Mouse (Mus musculus) limb, embryonic 13.5 days (tissue): ENCODE data around the gene Gm42674. TPM values are rescaled to one million over a fixed set of nuclear protein-coding genes. Genes with fewer than 3 reads are reported as not detected.

ENCODE experiments used
- ATAC-seq: fragments of 200-750 bp; cut with Nextera tagmentation; 2 replicates; pipeline ENCODE4 v1.8.0; 2017; ENCODE audit warnings: low read depth, moderate number of reproducible peaks, moderate TSS enrichment; ENCODE audit not compliant: low FRiP score
- H3K27ac ChIP-seq: fragments of 300-500 bp; sonication (generic); 2 replicates; pipeline ENCODE4 v1.5.1; 2015; ENCODE audit warnings: inconsistent platforms, mild to moderate bottlenecking, moderate library complexity
- H3K27me3 ChIP-seq: fragments of 300-500 bp; sonication (generic); 2 replicates; pipeline ENCODE4 v1.6.1; 2015; ENCODE audit warnings: mild to moderate bottlenecking, inconsistent platforms
- H3K36me3 ChIP-seq: fragments of 300-500 bp; sonication (generic); 2 replicates; pipeline ENCODE4 v1.6.1; 2015; ENCODE audit warnings: inconsistent platforms, mild to moderate bottlenecking, moderate library complexity
- H3K4me1 ChIP-seq: fragments of 300-500 bp; sonication (generic); 2 replicates; pipeline ENCODE4 v1.6.1; 2015; ENCODE audit warnings: inconsistent platforms
- H3K4me2 ChIP-seq: fragments of 300-500 bp; sonication (generic); replicated peaks from 2 replicates; pipeline ENCODE4 v1.6.1; 2015; ENCODE audit warnings: inconsistent platforms, mild to moderate bottlenecking, moderate library complexity
- H3K4me3 ChIP-seq: fragments of 300-500 bp; sonication (generic); 2 replicates; pipeline ENCODE4 v1.5.1; 2015; ENCODE audit warnings: moderate library complexity, mild to moderate bottlenecking, inconsistent platforms
- H3K9ac ChIP-seq: fragments of 300-500 bp; sonication (generic); 2 replicates; pipeline ENCODE4 v1.6.1; 2015; ENCODE audit warnings: mild to moderate bottlenecking, inconsistent platforms
- H3K9me3 ChIP-seq: fragments of 300-500 bp; sonication (generic); 2 replicates; pipeline ENCODE4 v1.6.1; 2016; ENCODE audit warnings: inconsistent platforms
- polyA plus RNA-seq: library from polyadenylated mRNA; unstranded; fragments of >200 nt; fragmentation: Nextera tagmentation; extraction: Ambion mirVana; gene quantifications from 2 replicates; pipeline ENCODE4 v1.2.1, GENCODE M21; 2015

Gm42674 gene
- polyA plus RNA-seq, 1 experiment from 2014 or later: not detected

DNA sequence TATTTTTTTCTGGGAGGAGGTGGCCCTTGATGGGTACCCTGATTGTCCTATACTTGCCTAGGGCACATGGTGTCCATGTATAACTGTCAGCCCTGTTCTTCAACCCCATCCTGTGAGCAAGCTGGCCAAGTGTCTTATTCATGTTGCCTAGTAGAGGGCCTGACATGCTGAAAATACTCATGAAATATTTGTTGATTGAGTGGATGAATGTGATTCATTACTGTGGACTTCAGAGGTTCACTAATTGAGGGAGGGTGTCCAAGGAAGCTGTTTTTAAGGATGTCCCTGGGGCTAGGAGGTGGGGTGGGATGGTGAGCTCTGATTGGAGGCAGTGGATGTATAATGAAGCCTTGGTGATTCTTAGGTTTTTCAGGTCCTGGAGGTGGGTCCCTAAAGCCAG, 52.0 kb downstream of the Gm42674 start, which contains the start of gene S100a7a:
S100a7a (plus strand) TSS at position 301 of the 400 bp plus-strand sequence.
- no peaks in the 10 kb centered on the region for H3K36me3 ChIP-seq
- H3K4me1 ChIP-seq: no peaks in the 10 kb centered on the region
- no peaks in the 10 kb centered on the region for H3K9me3 ChIP-seq
- H3K27me3 ChIP-seq: peaks cover 3% of the 10 kb centered on the region; the same call in 1 of the 2 replicates
- H3K4me2 ChIP-seq: no peak within 1 kb of the TSS
- H3K9ac ChIP-seq: no peak within 1 kb of the TSS
- H3K4me3 ChIP-seq: no peak within 1 kb of the TSS
- no peak within 1 kb of the TSS for H3K27ac ChIP-seq
- no peak for ATAC-seq

Other genes starting within 250 kb of the Gm42674 start
- 38.7 and 38.8 TPM in 2 replicates for gene Slc27a3, start 212.0 kb upstream of the Gm42674 start, polyA plus RNA-seq
- gene Ints3, start 168.3 kb upstream of the Gm42674 start, polyA plus RNA-seq: 28.5 and 29.4 TPM in 2 replicates
- gene Npr1, start 136.0 kb upstream of the Gm42674 start, polyA plus RNA-seq: 4.0 and 4.8 TPM in 2 replicates
- 277 and 284 TPM in 2 replicates for gene Ilf2, start 125.8 kb upstream of the Gm42674 start, polyA plus RNA-seq
- gene Snapin, start 110.9 kb upstream of the Gm42674 start, polyA plus RNA-seq: 83.1 and 85.4 TPM in 2 replicates
- gene Chtop, start 92.4 kb upstream of the Gm42674 start, polyA plus RNA-seq: 186 and 187 TPM in 2 replicates
- gene S100a1, start 87.5 kb upstream of the Gm42674 start, polyA plus RNA-seq: 14.2 and 15.0 TPM in 2 replicates
- gene S100a13, start 87.5 kb upstream of the Gm42674 start, polyA plus RNA-seq: 26.7 and 30.8 TPM in 2 replicates
- gene S100a14, start 75.0 kb upstream of the Gm42674 start, polyA plus RNA-seq: 9.4 and 9.9 TPM in 2 replicates
- 76.2 and 80.7 TPM in 2 replicates for gene S100a16, start 64.7 kb upstream of the Gm42674 start, polyA plus RNA-seq
- 0.54 and 0.70 TPM in 2 replicates for gene S100a3, start 41.3 kb upstream of the Gm42674 start, polyA plus RNA-seq
- gene S100a2, start 11.7 kb upstream of the Gm42674 start, polyA plus RNA-seq: not detected in 2 replicates
- gene S100a4, start 1.9 kb downstream of the Gm42674 start, polyA plus RNA-seq: 6.7 and 7.0 TPM in 2 replicates
- gene S100a5, start 6.6 kb downstream of the Gm42674 start, polyA plus RNA-seq: not detected in 2 replicates
- gene S100a6, start 11.0 kb downstream of the Gm42674 start, polyA plus RNA-seq: 58.5 and 64.0 TPM in 2 replicates
- gene S100a7a, start 52.1 kb downstream of the Gm42674 start, polyA plus RNA-seq: 0.34 TPM in 1 of 2 replicates, not detected in the other
- 6.0 and 6.6 TPM in 2 replicates for gene S100a8, start 67.1 kb downstream of the Gm42674 start, polyA plus RNA-seq
- 3.4 and 4.9 TPM in 2 replicates for gene S100a9, start 93.8 kb downstream of the Gm42674 start, polyA plus RNA-seq
- 0.13 TPM in 1 of 2 replicates, not detected in the other for gene Pglyrp4, start 125.0 kb downstream of the Gm42674 start, polyA plus RNA-seq
- gene Gm5849, start 176.0 kb downstream of the Gm42674 start, polyA plus RNA-seq: not detected in 2 replicates